Mouse (Mus musculus) G1E (cell line): ENCODE measurements at regions not wholly inside any gene's neighbourhood (a gene's known extent, or its start where the extent isn't known, plus 50 kb on each side); places are given as distances from the start of the nearest gene placed in this dataset.

ENCODE experiments used
- ATAC-seq: 2 replicates; pipeline ENCODE4 v1.8.0; 2016; ENCODE audit warnings: mild to moderate bottlenecking; ENCODE audit not compliant: insufficient number of reproducible peaks, poor library complexity, low FRiP score, severe bottlenecking; ENCODE audit errors: extremely low read depth
- DNase-seq: peaks from one replicate; pipeline ENCODE4 v3.0.0; 2012; ENCODE audit warnings: low spot score
- H3K27me3 ChIP-seq: 2 replicates; pipeline ENCODE4 v1.6.1; 2012; ENCODE audit warnings: mild to moderate bottlenecking, low read length, inconsistent platforms; ENCODE audit not compliant: insufficient read depth
- H3K36me3 ChIP-seq: replicated peaks from 2 replicates; pipeline ENCODE3; 2012; ENCODE audit warnings: mild to moderate bottlenecking, inconsistent platforms
- H3K4me1 ChIP-seq: 2 replicates; pipeline ENCODE4 v1.6.1; 2012; ENCODE audit warnings: low read depth, low read length, inconsistent platforms, mixed read lengths; ENCODE audit not compliant: insufficient read depth
- H3K4me3 ChIP-seq: 2 replicates; pipeline ENCODE4 v1.5.1; 2012; ENCODE audit warnings: low read depth, mild to moderate bottlenecking, inconsistent platforms, low read length, moderate library complexity, mixed read lengths
- H3K9me3 ChIP-seq: replicated peaks from 2 replicates; pipeline ENCODE4 v1.6.1; 2012; ENCODE audit warnings: inconsistent platforms
- CTCF ChIP-seq: IDR thresholded peaks from 2 replicates; pipeline ENCODE4 v1.5.1; 2012; ENCODE audit warnings: low read depth, low read length, inconsistent platforms, mixed read lengths
- GATA1 ChIP-seq: IDR thresholded peaks from 2 replicates; pipeline ENCODE4 v1.6.1; 2012; ENCODE audit warnings: borderline replicate concordance, low read length, inconsistent platforms, mixed read lengths
- GATA2 ChIP-seq: IDR thresholded peaks from 2 replicates; pipeline ENCODE4 v1.6.1; 2012; ENCODE audit warnings: low read depth, low read length, inconsistent platforms, borderline replicate concordance
- POLR2AphosphoS5 ChIP-seq: IDR thresholded peaks from 2 replicates; pipeline ENCODE4 v1.6.1; 2012; ENCODE audit warnings: low read depth, low read length, inconsistent platforms; ENCODE audit not compliant: insufficient replicate concordance
- TAL1 ChIP-seq: conservative IDR thresholded peaks from 2 replicates; pipeline ENCODE4 v1.6.1; 2012; ENCODE audit warnings: low read depth, low read length, inconsistent platforms, mixed read lengths

GRCm38 (mm10) chr16:24120836-24121235 is 132.2 kb upstream of the Bcl6 start:
- Histone ChIP-seq H3K4me3 (no peak overlapping the region), H3K36me3 (no peaks in the 10 kb centered on the region), H3K9me3 (peaks cover 13% of the 10 kb centered on the region), H3K27me3 (no peaks in the 10 kb centered on the region), H3K4me1 (no peaks in the 10 kb centered on the region)
- DNase-seq (no peak), ATAC-seq (no peak)
- TF ChIP-seq CTCF (no peak), POLR2AphosphoS5 (no peak), GATA2 (no peak), TAL1 (no peak), GATA1 (no peak)

GRCm38 (mm10) chr16:24118487-24118886 is 129.8 kb upstream of the Bcl6 start:
- no peaks in the 10 kb centered on the region for H3K4me1 ChIP-seq
- no peak for ATAC-seq
- no peak for DNase-seq
- H3K36me3 ChIP-seq, result no peaks in the 10 kb centered on the region
- peaks cover 10% of the 10 kb centered on the region for H3K9me3 ChIP-seq
- no peak for TF ChIP-seq GATA1
- TF ChIP-seq CTCF, result no peak
- no peak for TF ChIP-seq TAL1
- TF ChIP-seq GATA2, result no peak
- no peak for TF ChIP-seq POLR2AphosphoS5
- no peak overlapping the region for H3K4me3 ChIP-seq
- H3K27me3 ChIP-seq, result no peaks in the 10 kb centered on the region

GRCm38 (mm10) chr16:24102854-24103690 is 114.4 kb upstream of the Bcl6 start:
- no peaks in the 10 kb centered on the region for H3K27me3 ChIP-seq
- DNase-seq (no peak), ATAC-seq (no peak)
- H3K4me3 ChIP-seq, result no peak overlapping the region
- H3K4me1 ChIP-seq, result no peaks in the 10 kb centered on the region
- TF ChIP-seq CTCF (no peak), GATA2 (no peak), TAL1 (no peak), POLR2AphosphoS5 (no peak), GATA1 (no peak)
- H3K9me3 ChIP-seq, result no peaks in the 10 kb centered on the region
- H3K36me3 ChIP-seq, result no peaks in the 10 kb centered on the region

GRCm38 (mm10) chr16:24097596-24097995 is 108.9 kb upstream of the Bcl6 start:
- Histone ChIP-seq H3K27me3 (no peaks in the 10 kb centered on the region), H3K4me1 (no peaks in the 10 kb centered on the region), H3K36me3 (no peaks in the 10 kb centered on the region), H3K4me3 (no peak overlapping the region), H3K9me3 (peaks cover 18% of the 10 kb centered on the region; the same call in 1 of the 2 replicates)
- no peak for TF ChIP-seq CTCF
- ATAC-seq, result no peak
- no peak for DNase-seq

GRCm38 (mm10) chr16:24096076-24096475 is 107.4 kb upstream of the Bcl6 start:
- H3K36me3 ChIP-seq, result no peaks in the 10 kb centered on the region
- no peak for TF ChIP-seq CTCF
- no peak for TF ChIP-seq GATA1
- no peak for TF ChIP-seq POLR2AphosphoS5
- no peak for TF ChIP-seq TAL1
- TF ChIP-seq GATA2, result no peak
- DNase-seq, result no peak

GRCm38 (mm10) chr16:24095630-24096029 is 107.0 kb upstream of the Bcl6 start:
- Histone ChIP-seq H3K27me3 (no peaks in the 10 kb centered on the region), H3K4me1 (no peaks in the 10 kb centered on the region), H3K4me3 (no peak overlapping the region), H3K9me3 (peaks cover 29% of the 10 kb centered on the region), H3K36me3 (no peaks in the 10 kb centered on the region)
- ATAC-seq, result no peak
- DNase-seq, result no peak
- TF ChIP-seq GATA2, result no peak
- no peak for TF ChIP-seq GATA1
- no peak for TF ChIP-seq POLR2AphosphoS5
- no peak for TF ChIP-seq TAL1
- no peak for TF ChIP-seq CTCF

More at GRCm38 (mm10) chr16:24096076-24096475, 107.4 kb upstream of the Bcl6 start:
- H3K4me1 ChIP-seq, result no peaks in the 10 kb centered on the region
- no peak overlapping the region for H3K4me3 ChIP-seq
- ATAC-seq, result no peak
- H3K9me3 ChIP-seq, result peaks cover 27% of the 10 kb centered on the region
- no peaks in the 10 kb centered on the region for H3K27me3 ChIP-seq
